Mouse (Mus musculus) heart, postnatal 10 days (tissue): Measurements from ENCODE around the gene Omd. TPM values are rescaled to one million over a fixed set of nuclear protein-coding genes. Genes with fewer than 3 reads are reported as not detected.

Experiments used
- DNase-seq, 2 experiments: peaks; one replicate each; pipeline ENCODE4 v3.0.0; 2021
- intact Hi-C: fragments of 180-260 bp; cut with DNase I; formaldehyde crosslinking; loops from one replicate; pipeline ENCODE4 v1.15.1; 2025
- total RNA-seq, 2 experiments: library from RNA; stranded (reverse); gene quantifications; 2 replicates each; pipeline ENCODE4 v1.2.3; 2021

Omd gene
- total RNA-seq, 2 experiments from 2014 or later: 1.1 to 1.4 TPM

GRCm38 (mm10) chr13:49603603-49604002 is 21.3 kb downstream of the Omd start:
- intact Hi-C loops: no loop called here
- no peak for DNase-seq

GRCm38 (mm10) chr13:49607714-49608113 is 25.5 kb downstream of the Omd start, which contains the start of gene Ogn:
Gene Ogn, plus strand, starts transcription at chr13:49608046.
- peak; percentile 77 to 79 for DNase-seq
- intact Hi-C loops: no loop called here

GRCm38 (mm10) chr13:49608589-49609322 is 26.5 kb downstream of the Omd start:
- peak; percentile 49 to 54 for DNase-seq

GRCm38 (mm10) chr13:49617021-49617420 is 34.8 kb downstream of the Omd start:
- no peak for DNase-seq
- intact Hi-C loops: no loop called here

More at GRCm38 (mm10) chr13:49608589-49609322, 26.5 kb downstream of the Omd start:
- intact Hi-C loops: no loop called here

GRCm38 (mm10) chr13:49618365-49618764 is 36.1 kb downstream of the Omd start:
- intact Hi-C loops: no loop called here
- DNase-seq: no peak

GRCm38 (mm10) chr13:49623216-49623615 is 41.0 kb downstream of the Omd start:
- no peak for DNase-seq
- intact Hi-C loops: no loop called here

GRCm38 (mm10) chr13:49628167-49628566 is 45.9 kb downstream of the Omd start:
- intact Hi-C loops: no loop called here

GRCm38 (mm10) chr13:49629076-49629475 is 46.8 kb downstream of the Omd start:
- intact Hi-C loops: no loop called here
- no peak for DNase-seq

More at GRCm38 (mm10) chr13:49628167-49628566, 45.9 kb downstream of the Omd start:
- DNase-seq: no peak

GRCm38 (mm10) chr13:49639965-49640364 is 57.7 kb downstream of the Omd start:
- intact Hi-C loops: no loop called here
- no peak for DNase-seq

Other genes starting within 250 kb of the Omd start
- 10 to 100 TPM; 74.6 to 83.6 TPM for gene Bicd2, start 240.9 kb upstream of the Omd start, total RNA-seq
- gene Ippk, start 161.2 kb upstream of the Omd start, total RNA-seq: 1 to 10 TPM; 8.3 to 9.1 TPM
- gene Tes3-ps, start 89.1 kb upstream of the Omd start, total RNA-seq: 1 to 10 TPM; 1.6 TPM
- gene Ecm2, start 77.7 kb upstream of the Omd start, total RNA-seq: 10 to 100 TPM; 20.1 to 20.6 TPM
- gene Aspn, start 38.0 kb upstream of the Omd start, total RNA-seq: 100 to 1,000 TPM in 1 of 2 experiments, 10 to 100 TPM in 1; 89.0 to 113 TPM
- 10 to 100 TPM; 75.4 to 78.8 TPM for gene Ogn, start 25.6 kb downstream of the Omd start, total RNA-seq
- gene Cenpp, start 70.3 kb downstream of the Omd start, total RNA-seq: 1 to 10 TPM; 5.9 to 6.9 TPM
- 10 to 100 TPM; 13.2 to 17.7 TPM for gene Nol8, start 70.6 kb downstream of the Omd start, total RNA-seq
- gene Iars, start 99.6 kb downstream of the Omd start, total RNA-seq: 10 to 100 TPM; 60.2 to 66.8 TPM
- under 1 TPM; 0.43 to 0.89 TPM for gene Gm30302, start 216.5 kb downstream of the Omd start, total RNA-seq